Mouse (Mus musculus): ENCODE measurements around the gene Tubg1. TPM values are rescaled to one million over a fixed set of nuclear protein-coding genes. Genes with fewer than 3 reads are reported as not detected.
"Not testable (repeated sequence)": the region's sequence is repeated elsewhere in the genome, so short reads cannot be mapped to it uniquely, and the experiment has no call there.

Gene Tubg1
- polyA plus RNA-seq, 1 experiment, result 18.6 TPM

GRCm38 (mm10) chr11:101149178-101150105, 29.7 kb downstream of the Tubg1 start:
- no peak for TF ChIP-seq CTCF (IDR thresholded peaks at IDR 0.05; ENCODE audit: low read depth, low read length)
- no peak for TF ChIP-seq POLR2A (IDR thresholded peaks at IDR 0.05; ENCODE audit: borderline replicate concordance, low read depth, low read length)
- Histone ChIP-seq H3K27ac (ENCODE audit: insufficient read depth, low read depth, low read length) (no peak overlapping the region), H3K4me3 (ENCODE audit: insufficient read depth, low read length) (no peak overlapping the region), H3K4me1 (ENCODE audit: control insufficient read depth, insufficient read depth, low read length) (peaks cover 9% of the 10 kb centered on the region)

GRCm38 (mm10) chr11:101151063-101151462, 31.3 kb downstream of the Tubg1 start:
- H3K27ac ChIP-seq (ENCODE audit: insufficient read depth, low read depth, low read length), result no peak overlapping the region
- H3K4me1 ChIP-seq (ENCODE audit: control insufficient read depth, insufficient read depth, low read length), result peaks cover 9% of the 10 kb centered on the region
- H3K4me3 ChIP-seq (ENCODE audit: insufficient read depth, low read length), result no peak overlapping the region
- TF ChIP-seq CTCF (IDR thresholded peaks at IDR 0.05; ENCODE audit: low read depth, low read length), result no peak
- no peak for TF ChIP-seq POLR2A (IDR thresholded peaks at IDR 0.05; ENCODE audit: borderline replicate concordance, low read depth, low read length)

- Histone ChIP-seq H3K4me3 (ENCODE audit: insufficient read depth, low read length) (no peak overlapping the region), H3K27ac (ENCODE audit: insufficient read depth, low read depth, low read length) (no peak overlapping the region), H3K4me1 (ENCODE audit: control insufficient read depth, insufficient read depth, low read length) (peaks cover 9% of the 10 kb centered on the region)
- no peak for TF ChIP-seq CTCF (IDR thresholded peaks at IDR 0.05; ENCODE audit: low read depth, low read length)
- no peak for TF ChIP-seq POLR2A (IDR thresholded peaks at IDR 0.05; ENCODE audit: borderline replicate concordance, low read depth, low read length)
Observed at GRCm38 (mm10) chr11:101152825-101153224, 33.1 kb downstream of the Tubg1 start.

- Histone ChIP-seq H3K4me1 (ENCODE audit: control insufficient read depth, insufficient read depth, low read length) (peaks cover 2% of the 10 kb centered on the region; the same call in 1 of the 2 replicates), H3K27ac (ENCODE audit: insufficient read depth, low read depth, low read length) (no peak overlapping the region), H3K4me3 (ENCODE audit: insufficient read depth, low read length) (no peak overlapping the region)
- TF ChIP-seq POLR2A (IDR thresholded peaks at IDR 0.05; ENCODE audit: borderline replicate concordance, low read depth, low read length), result no peak
- no peak for TF ChIP-seq CTCF (IDR thresholded peaks at IDR 0.05; ENCODE audit: low read depth, low read length)
Observed at GRCm38 (mm10) chr11:101154648-101155047, 34.9 kb downstream of the Tubg1 start.

GRCm38 (mm10) chr11:101155151-101155550, 35.4 kb downstream of the Tubg1 start:
- TF ChIP-seq CTCF (IDR thresholded peaks at IDR 0.05; ENCODE audit: low read depth, low read length), result no peak
- TF ChIP-seq POLR2A (IDR thresholded peaks at IDR 0.05; ENCODE audit: borderline replicate concordance, low read depth, low read length), result no peak
- H3K4me3 ChIP-seq (ENCODE audit: insufficient read depth, low read length), result no peak overlapping the region
- H3K27ac ChIP-seq (ENCODE audit: insufficient read depth, low read depth, low read length), result no peak overlapping the region
- H3K4me1 ChIP-seq (ENCODE audit: control insufficient read depth, insufficient read depth, low read length), result no peaks in the 10 kb centered on the region

GRCm38 (mm10) chr11:101155728-101156371, 36.1 kb downstream of the Tubg1 start, which contains the start of gene Tubg2:
TSS of gene Tubg2 (plus strand) at chr11:101155907.
- no peak within 1 kb of the TSS for H3K27ac ChIP-seq (ENCODE audit: insufficient read depth, low read depth, low read length)
- peak within 1 kb of the TSS; percentile 29 for H3K4me3 ChIP-seq (ENCODE audit: insufficient read depth, low read length)
- 0 out of 2 replicates have a peak, but pooled peaks cover 2% of the 10 kb centered on the region for H3K4me1 ChIP-seq (ENCODE audit: control insufficient read depth, insufficient read depth, low read length)
- TF ChIP-seq CTCF (IDR thresholded peaks at IDR 0.05; ENCODE audit: low read depth, low read length), result no peak
- TF ChIP-seq POLR2A (IDR thresholded peaks at IDR 0.05; ENCODE audit: borderline replicate concordance, low read depth, low read length), result no peak

- not testable (repeated sequence) for H3K4me1 ChIP-seq (ENCODE audit: control insufficient read depth, insufficient read depth, low read length); H3K4me3 ChIP-seq (ENCODE audit: insufficient read depth, low read length); H3K27ac ChIP-seq (ENCODE audit: insufficient read depth, low read depth, low read length)
Observed at GRCm38 (mm10) chr11:101160151-101160550, 40.4 kb downstream of the Tubg1 start.

GRCm38 (mm10) chr11:101160981-101161505, 41.3 kb downstream of the Tubg1 start:
- H3K4me3 ChIP-seq (ENCODE audit: insufficient read depth, low read length); H3K27ac ChIP-seq (ENCODE audit: insufficient read depth, low read depth, low read length); H3K4me1 ChIP-seq (ENCODE audit: control insufficient read depth, insufficient read depth, low read length): not testable (repeated sequence)

- Histone ChIP-seq H3K4me1 (ENCODE audit: control insufficient read depth, insufficient read depth, low read length) (peaks cover 3% of the 10 kb centered on the region; the same call in 1 of the 2 replicates), H3K27ac (ENCODE audit: insufficient read depth, low read depth, low read length) (no peak overlapping the region), H3K4me3 (ENCODE audit: insufficient read depth, low read length) (no peak overlapping the region)
- TF ChIP-seq POLR2A (IDR thresholded peaks at IDR 0.05; ENCODE audit: borderline replicate concordance, low read depth, low read length), result no peak
Observed at GRCm38 (mm10) chr11:101161551-101161950, 41.8 kb downstream of the Tubg1 start.

- no peak for TF ChIP-seq CTCF (IDR thresholded peaks at IDR 0.05; ENCODE audit: low read depth, low read length)
- TF ChIP-seq POLR2A (IDR thresholded peaks at IDR 0.05; ENCODE audit: borderline replicate concordance, low read depth, low read length), result no peak
- H3K4me3 ChIP-seq (ENCODE audit: insufficient read depth, low read length), result no peak overlapping the region
- H3K4me1 ChIP-seq (ENCODE audit: control insufficient read depth, insufficient read depth, low read length), result peaks cover 3% of the 10 kb centered on the region; the same call in 1 of the 2 replicates
- no peak overlapping the region for H3K27ac ChIP-seq (ENCODE audit: insufficient read depth, low read depth, low read length)
Observed at GRCm38 (mm10) chr11:101162301-101162700, 42.6 kb downstream of the Tubg1 start.
